ENCODE assay signal across 8 mouse cellular contexts in genomic region chr7:27333316-27333941, GRCm38 (mm10). TPM values are rescaled to one million over a fixed set of nuclear protein-coding genes. Genes with fewer than 3 reads are reported as not detected.
DNase-seq lines count a peak whose midpoint lies in the region; ATAC-seq and TF ChIP-seq lines count a peak whose summit lies in the region.

No protein-coding gene starts in this region.

- no peak for TF ChIP-seq RAD21 in MEL (IDR thresholded peaks at IDR 0.05; ENCODE audit: low read depth, low read length)

- peak overlapping the region; percentile 68 for H3K27ac ChIP-seq in MEL (ENCODE audit: control insufficient read depth, low read depth, low read length)
- no peak overlapping the region for H3K27ac ChIP-seq in midbrain, postnatal 0 days (ENCODE audit: low read depth, low read length)

- peaks cover 7% of the 10 kb centered on the region; the same call in 1 of the 2 replicates for H3K79me2 ChIP-seq in MEL (ENCODE audit: control insufficient read depth, insufficient read depth, low read length, poor library complexity)

- H3K27me3 ChIP-seq in MEL (ENCODE audit: control insufficient read depth in 1 of 2, insufficient read depth in 2 of 2, low read length in 2 of 2): no peaks in the 10 kb centered on the region; a peak in 1 of 4 replicates
- H3K27me3 ChIP-seq in midbrain, postnatal 0 days (ENCODE audit: insufficient read depth, low read length): peaks cover 82% of the 10 kb centered on the region

- peaks cover 0 to 16% of the 10 kb centered on the region in 2 experiments; a peak in 2 of 4 replicates for H3K4me1 ChIP-seq in MEL (ENCODE audit: control insufficient read depth in 1 of 2, insufficient read depth in 2 of 2, low read length in 2 of 2)
- H3K4me1 ChIP-seq in midbrain, postnatal 0 days (ENCODE audit: insufficient read depth, low read length): peaks cover 11% of the 10 kb centered on the region; the same call in 1 of the 2 replicates

- peak overlapping the region; percentile 78 for H3K9ac ChIP-seq in MEL (ENCODE audit: control insufficient read depth, low read depth, low read length, poor library complexity, severe bottlenecking)
- H3K9ac ChIP-seq in midbrain, postnatal 0 days (replicated peaks; ENCODE audit: low read length, poor library complexity, severe bottlenecking): peak overlapping the region; percentile 54

- H3K4me2 ChIP-seq in midbrain, postnatal 0 days (ENCODE audit: low read depth, low read length, poor library complexity, severe bottlenecking): peak overlapping the region; percentile 98

- ATAC-seq in midbrain, postnatal 0 days (ENCODE audit: low FRiP score): no peak

- under 1% methylated on average over 35 of the region's 77 CpGs for WGBS in midbrain, postnatal 0 days

- no peak for TF ChIP-seq EP300 in MEL (IDR thresholded peaks at IDR 0.05; ENCODE audit: low read depth in 1 of 2, low read length in 2 of 2)

- peak overlapping the region; percentile 48 to 53 for H3K4me3 ChIP-seq in MEL (ENCODE audit: control insufficient read depth in 1 of 2, insufficient read depth in 1 of 2, low read depth in 2 of 2, low read length in 2 of 2)
- peak overlapping the region; percentile 46 for H3K4me3 ChIP-seq in midbrain, postnatal 0 days (ENCODE audit: low read depth, low read length)

- no peaks in the 10 kb centered on the region for H3K9me3 ChIP-seq in MEL (replicated peaks; ENCODE audit: insufficient read depth, low read length)
- H3K9me3 ChIP-seq in midbrain, postnatal 0 days (ENCODE audit: low read length): no peaks in the 10 kb centered on the region

- peak; percentile 98 for DNase-seq in heart, adult 11 months
- no peak for DNase-seq in heart, adult 8-10 months (ENCODE audit: low spot score)
- peak; percentile 45 for DNase-seq in MEL (ENCODE audit: low read depth, low spot score)
- peak; percentile 59 to 67 for DNase-seq in heart, adult 9 months (ENCODE audit: low spot score in 2 of 2)
- DNase-seq in kidney, postnatal 4 days: peak; percentile 59 to 66
- no peak for DNase-seq in midbrain, postnatal 0 days (ENCODE audit: low spot score)
- no peak for DNase-seq in right cerebral cortex, postnatal 4 days
- no peak for DNase-seq in frontal cortex, postnatal 36 days (ENCODE audit: low spot score in 2 of 2)

- peaks cover 0 to 2% of the 10 kb centered on the region in 2 experiments; a peak in 2 of 4 replicates for H3K36me3 ChIP-seq in MEL (ENCODE audit: control insufficient read depth in 1 of 2, insufficient read depth in 2 of 2, low read length in 2 of 2)
- H3K36me3 ChIP-seq in midbrain, postnatal 0 days (ENCODE audit: insufficient read depth, low read length): no peaks in the 10 kb centered on the region

- TF ChIP-seq POLR2A in MEL (IDR thresholded peaks at IDR 0.05; ENCODE audit: control insufficient read depth in 1 of 2, insufficient read depth in 1 of 2, low read depth in 1 of 2, low read length in 2 of 2, poor library complexity in 1 of 2): 0 out of 4 replicates have a peak, but pooled peaks of 1 of the 2 experiments have one; percentile 63

- no peak for TF ChIP-seq CTCF in MEL (IDR thresholded peaks at IDR 0.05 in 2 of 3, conservative IDR thresholded peaks at IDR 0.05 in 1 of 3; ENCODE audit: control insufficient read depth in 1 of 3, insufficient read depth in 1 of 3, low read depth in 2 of 3, low read length in 3 of 3, poor library complexity in 1 of 3, severe bottlenecking in 1 of 3)
- TF ChIP-seq CTCF in midbrain, postnatal 0 days (IDR thresholded peaks at IDR 0.05): no peak

TF ChIP-seq in MEL, 35 proteins besides CTCF, POLR2A, EP300 and RAD21:
- no peak for TF ChIP-seq RCOR1 (IDR thresholded peaks at IDR 0.05; ENCODE audit: low read depth, low read length)
- peak; percentile 62; the same call in 1 of the 2 replicates for TF ChIP-seq MAZ (IDR thresholded peaks at IDR 0.05; ENCODE audit: low read depth, low read length)
TF ChIP-seq in MEL: peak in this region for 1.

RNA-seq across cellular contexts. Expression of gene Ltbp4, which starts 4.1 kb away (rescaled TPM):
- total RNA-seq in heart, adult 8-10 months (2022): 100 to 1,000 TPM; 166 to 198 (median 187) TPM
- total RNA-seq in MEL (2012; rRNA removed): 2.2 and 2.9 TPM in 2 replicates
- 10 to 100 TPM in 1 of 2 experiments, not detected in 1; 14.2 TPM for polyA plus RNA-seq in MEL (2012; ENCODE audit: insufficient read depth in 1 of 2, insufficient read length in 2 of 2, low read depth in 1 of 2, low replicate concordance in 2 of 2, missing spikeins in 1 of 2)
- total RNA-seq in midbrain, postnatal 0 days (2014; rRNA removed): 25.3 and 44.3 TPM in 2 replicates
- 13.6 and 16.0 TPM in 2 replicates for polyA plus RNA-seq in midbrain, postnatal 0 days (2015; fragmentation: Nextera tagmentation; extraction: Ambion mirVana)

RNA-seq across cellular contexts. Expression of gene Shkbp1, which starts 22.4 kb away (rescaled TPM):
- 1 to 10 TPM; 4.8 to 8.0 (median 6.0) TPM for total RNA-seq in heart, adult 8-10 months (2022)
- 24.2 and 25.4 TPM in 2 replicates for total RNA-seq in MEL (2012; rRNA removed)
- 10 to 100 TPM in 1 of 2 experiments, not detected in 1; 77.0 TPM for polyA plus RNA-seq in MEL (2012; ENCODE audit: insufficient read depth in 1 of 2, insufficient read length in 2 of 2, low read depth in 1 of 2, low replicate concordance in 2 of 2, missing spikeins in 1 of 2)
- total RNA-seq in midbrain, postnatal 0 days (2014; rRNA removed): 36.3 and 42.7 TPM in 2 replicates
- polyA plus RNA-seq in midbrain, postnatal 0 days (2015; fragmentation: Nextera tagmentation; extraction: Ambion mirVana): 24.1 and 25.1 TPM in 2 replicates

RNA-seq across cellular contexts. Expression of gene Gm20479, which starts 23.8 kb away (rescaled TPM):
- not detected for total RNA-seq in heart, adult 8-10 months (2022)
- 0.42 TPM in 1 of 2 replicates, not detected in the other for total RNA-seq in MEL (2012; rRNA removed)
- 1 to 10 TPM in 1 of 2 experiments, not detected in 1; 2.7 TPM for polyA plus RNA-seq in MEL (2012; ENCODE audit: insufficient read depth in 1 of 2, insufficient read length in 2 of 2, low read depth in 1 of 2, low replicate concordance in 2 of 2, missing spikeins in 1 of 2)
- total RNA-seq in midbrain, postnatal 0 days (2014; rRNA removed): not detected in 2 replicates
- polyA plus RNA-seq in midbrain, postnatal 0 days (2015; fragmentation: Nextera tagmentation; extraction: Ambion mirVana): not detected in 2 replicates

Comparison
In these comparisons a context has a peak if more than half of its experiments do, and no peak if none do; other contexts are left out.
1. DNase-seq: peak in heart, adult 11 months (single experiment), MEL (single experiment), heart, adult 9 months (2 of 2) and kidney, postnatal 4 days (2 of 2); none in heart, adult 8-10 months (single experiment), midbrain, postnatal 0 days (single experiment), right cerebral cortex, postnatal 4 days (single experiment) and frontal cortex, postnatal 36 days (0 of 2).